Mouse (Mus musculus) erythroblast, embryonic 14.5 days (primary cell): Measurements from ENCODE around the gene Palm3. TPM values are rescaled to one million over a fixed set of nuclear protein-coding genes. Genes with fewer than 3 reads are reported as not detected.

Source experiments
- H3K27me3 ChIP-seq: 2 replicates; pipeline ENCODE4 v1.6.1; 2012; ENCODE audit warnings: inconsistent platforms; ENCODE audit not compliant: control insufficient read depth
- H3K36me3 ChIP-seq: 2 replicates; pipeline ENCODE4 v1.6.1; 2012; ENCODE audit warnings: mild to moderate bottlenecking, inconsistent platforms; ENCODE audit not compliant: control insufficient read depth
- H3K4me1 ChIP-seq: 2 replicates; pipeline ENCODE4 v1.6.1; 2012; ENCODE audit warnings: inconsistent platforms; ENCODE audit not compliant: control insufficient read depth
- H3K4me3 ChIP-seq: replicated peaks from 2 replicates; pipeline ENCODE3; 2012; ENCODE audit warnings: moderate library complexity, mild to moderate bottlenecking, inconsistent platforms
- H3K9me3 ChIP-seq: 2 replicates; pipeline ENCODE4 v1.6.1; 2012; ENCODE audit warnings: low read length, inconsistent platforms, mixed read lengths; ENCODE audit not compliant: control insufficient read depth
- GATA1 ChIP-seq: IDR thresholded peaks from 2 replicates; pipeline ENCODE4 v1.6.1; 2012; ENCODE audit warnings: low read length, inconsistent platforms, mixed read lengths
- TAL1 ChIP-seq: IDR thresholded peaks from 3 replicates; pipeline ENCODE4 v1.6.1; 2012; ENCODE audit warnings: low read length, inconsistent platforms, mixed read lengths
- polyA plus RNA-seq: library from polyadenylated mRNA; stranded (reverse); fragments of >175 nt; gene quantifications from 2 replicates; pipeline ENCODE4 v1.2.3, GENCODE M21; 2012

Gene Palm3
- polyA plus RNA-seq, 1 experiment, result not detected

DNA sequence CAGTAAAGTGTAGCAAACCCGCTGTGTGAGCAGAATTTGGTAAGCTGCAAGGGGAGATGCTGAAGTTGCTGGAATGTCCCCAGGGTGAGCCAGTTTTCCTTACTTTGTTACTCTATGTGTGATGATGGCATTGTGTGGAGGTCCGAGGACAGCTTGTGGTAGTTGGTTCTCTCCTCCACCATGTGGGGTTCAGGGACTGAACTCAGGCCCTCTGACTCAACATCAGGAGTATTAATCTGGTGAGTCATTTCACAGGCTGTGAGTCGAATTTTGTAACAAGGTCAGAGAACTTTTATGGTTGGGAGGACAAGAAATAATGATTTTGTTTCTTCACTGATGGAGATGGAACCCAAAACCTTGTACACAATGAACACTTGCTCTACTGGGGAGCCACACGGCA, 11.5 kb downstream of the Palm3 start:
- no peaks in the 10 kb centered on the region for H3K4me1 ChIP-seq
- H3K9me3 ChIP-seq, result no peaks in the 10 kb centered on the region
- no peak overlapping the region for H3K4me3 ChIP-seq
- TF ChIP-seq TAL1, result no peak
- no peak for TF ChIP-seq GATA1
- H3K27me3 ChIP-seq, result peaks cover 12% of the 10 kb centered on the region
- no peaks in the 10 kb centered on the region for H3K36me3 ChIP-seq

DNA sequence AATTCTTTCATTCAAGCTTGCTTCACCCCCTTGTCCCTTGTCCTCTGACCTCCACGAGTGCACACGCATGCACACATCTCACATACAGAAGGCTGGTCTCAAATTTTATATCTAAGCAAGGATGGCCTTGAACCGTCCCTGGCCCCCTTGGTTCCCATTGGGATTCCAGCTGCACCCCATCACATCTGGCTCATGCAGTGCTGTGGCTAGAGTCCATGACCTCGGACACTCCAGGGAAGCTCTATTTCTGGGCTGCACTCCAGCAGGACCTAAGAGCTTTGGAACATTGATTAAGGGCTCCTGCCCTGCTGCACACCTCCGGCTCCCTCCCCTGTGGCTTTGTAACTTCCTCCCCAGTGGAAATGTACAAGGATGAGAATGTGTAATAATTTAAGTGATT, 16.7 kb downstream of the Palm3 start:
- Histone ChIP-seq H3K36me3 (no peaks in the 10 kb centered on the region), H3K27me3 (peaks cover 20% of the 10 kb centered on the region), H3K4me3 (no peak overlapping the region), H3K4me1 (peaks cover 4% of the 10 kb centered on the region), H3K9me3 (no peaks in the 10 kb centered on the region)
- TF ChIP-seq TAL1, result no peak
- no peak for TF ChIP-seq GATA1

DNA sequence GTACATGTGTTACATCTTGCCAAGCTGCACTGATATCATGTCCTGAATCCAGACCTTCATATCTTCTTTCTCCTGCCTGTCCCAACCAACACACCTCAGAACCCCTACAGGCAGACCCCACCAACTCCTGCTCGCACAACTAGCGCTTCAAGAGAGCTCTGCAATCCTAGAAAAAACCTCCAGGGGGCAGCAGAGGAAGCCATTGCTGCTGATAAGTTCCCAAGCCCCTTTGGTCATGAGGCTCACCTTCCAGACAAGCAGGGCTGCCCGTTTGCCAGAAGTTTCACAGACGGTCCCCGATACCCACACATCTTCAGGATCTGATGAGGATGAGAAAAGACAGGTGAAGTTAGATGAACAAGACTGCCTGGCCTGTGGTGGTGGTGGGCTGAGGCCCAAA, 17.8 kb downstream of the Palm3 start:
- peaks cover 30% of the 10 kb centered on the region for H3K27me3 ChIP-seq
- no peaks in the 10 kb centered on the region for H3K36me3 ChIP-seq

DNA sequence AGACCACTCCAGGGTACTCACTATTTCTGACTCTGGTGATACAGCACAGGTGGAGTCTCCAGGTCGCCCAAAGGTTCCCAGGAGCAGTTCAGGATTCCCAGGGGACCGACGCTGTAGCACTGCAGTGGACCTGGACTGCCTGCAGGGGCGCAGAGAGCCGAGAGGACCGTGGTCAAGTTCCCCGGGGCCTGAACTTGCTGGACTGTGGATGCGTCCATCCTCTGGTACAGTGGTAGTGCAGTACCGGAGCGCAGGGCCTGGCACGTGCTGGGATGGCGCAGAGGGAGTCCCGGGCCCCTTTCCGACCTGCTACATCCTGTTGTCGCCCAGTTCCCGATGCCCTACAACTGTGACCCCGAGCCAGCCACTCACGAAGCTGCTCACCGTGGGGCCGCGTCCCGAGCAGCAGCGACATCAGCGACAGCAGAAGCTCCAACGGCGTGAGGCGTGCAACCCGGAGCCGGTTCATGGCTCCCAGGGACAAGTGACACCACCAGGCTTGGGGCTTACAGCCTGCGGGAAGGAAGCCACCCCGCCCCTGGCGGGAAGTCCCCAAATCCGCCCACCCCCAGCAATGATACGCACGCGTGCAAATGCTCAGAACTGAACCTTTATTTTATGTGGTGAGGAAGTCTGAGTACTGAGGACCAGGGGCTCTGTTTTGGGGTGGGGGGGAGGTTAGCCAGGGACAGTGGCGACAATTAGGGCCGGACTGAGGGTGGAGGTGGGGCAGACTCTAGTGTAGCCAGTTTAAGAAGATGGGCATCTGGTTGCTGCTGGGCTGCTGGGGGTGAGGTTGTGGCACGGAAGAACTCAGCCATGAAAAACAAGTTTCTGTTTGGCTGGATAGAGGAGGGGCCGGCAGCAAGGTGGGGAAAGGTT, 21.0 kb downstream of the Palm3 start, which contains the start of gene Il27ra:
TSS of gene Il27ra (minus strand) at position 524 of the 882 bp plus-strand sequence.
- Histone ChIP-seq H3K9me3 (peaks cover 3% of the 10 kb centered on the region; the same call in 1 of the 2 replicates), H3K4me1 (peaks cover 4% of the 10 kb centered on the region), H3K4me3 (peak within 1 kb of the TSS; percentile 38), H3K36me3 (no peaks in the 10 kb centered on the region), H3K27me3 (peaks cover 49% of the 10 kb centered on the region)
- TF ChIP-seq TAL1, result no peak
- TF ChIP-seq GATA1, result no peak

More for the DNA sequence above, 17.8 kb downstream of the Palm3 start:
- Histone ChIP-seq H3K4me1 (peaks cover 4% of the 10 kb centered on the region), H3K9me3 (no peaks in the 10 kb centered on the region), H3K4me3 (no peak overlapping the region)
- TF ChIP-seq TAL1 (no peak), GATA1 (no peak)

DNA sequence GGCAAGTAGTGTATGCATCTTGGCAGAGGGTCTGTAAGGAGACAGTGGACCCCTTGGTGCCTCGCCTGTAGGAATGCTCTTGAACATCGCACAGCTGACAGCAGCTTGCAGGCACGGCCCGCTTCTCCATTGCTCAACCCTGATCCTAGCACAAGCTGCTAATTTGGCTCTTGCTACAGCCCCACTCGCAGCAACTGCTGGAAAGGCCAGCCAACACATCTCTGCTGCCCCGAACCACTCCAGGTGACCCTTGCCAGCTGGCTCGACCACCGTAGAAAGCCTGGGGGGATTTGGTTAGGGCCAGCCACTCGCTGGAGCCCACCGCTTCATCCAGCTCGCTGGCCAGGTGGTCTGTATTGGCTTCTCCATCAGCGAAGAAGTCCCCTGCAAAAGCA, 21.7 kb downstream of the Palm3 start:
- Histone ChIP-seq H3K9me3 (peaks cover 3% of the 10 kb centered on the region; the same call in 1 of the 2 replicates), H3K4me1 (peaks cover 4% of the 10 kb centered on the region), H3K27me3 (peaks cover 49% of the 10 kb centered on the region), H3K4me3 (no peak overlapping the region), H3K36me3 (no peaks in the 10 kb centered on the region)
- no peak for TF ChIP-seq TAL1
- TF ChIP-seq GATA1, result no peak

DNA sequence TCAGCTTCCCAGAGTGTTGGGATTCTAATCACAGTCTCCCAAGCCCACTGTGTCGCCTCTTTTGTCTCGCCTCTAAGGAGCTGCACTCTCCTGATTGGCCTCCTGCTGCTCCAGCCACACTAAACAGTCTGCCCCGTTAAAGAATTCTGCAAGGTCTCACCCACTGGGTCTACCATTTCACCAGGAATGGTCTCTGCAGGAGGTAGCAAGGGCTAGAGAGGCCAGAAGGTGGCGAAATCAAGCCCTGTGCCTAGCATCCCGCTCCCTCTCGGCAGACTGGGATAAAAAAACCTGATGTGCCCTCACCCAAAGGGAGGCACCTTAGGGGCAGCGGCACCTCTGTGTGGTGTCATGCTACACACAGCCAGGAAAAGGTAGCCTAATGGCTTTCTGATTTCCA, 22.8 kb downstream of the Palm3 start:
- peaks cover 3% of the 10 kb centered on the region; the same call in 1 of the 2 replicates for H3K9me3 ChIP-seq
- no peaks in the 10 kb centered on the region for H3K36me3 ChIP-seq
- H3K27me3 ChIP-seq, result peaks cover 49% of the 10 kb centered on the region
- H3K4me3 ChIP-seq, result no peak overlapping the region
- H3K4me1 ChIP-seq, result peaks cover 4% of the 10 kb centered on the region
- TF ChIP-seq GATA1 (no peak), TAL1 (no peak)

DNA sequence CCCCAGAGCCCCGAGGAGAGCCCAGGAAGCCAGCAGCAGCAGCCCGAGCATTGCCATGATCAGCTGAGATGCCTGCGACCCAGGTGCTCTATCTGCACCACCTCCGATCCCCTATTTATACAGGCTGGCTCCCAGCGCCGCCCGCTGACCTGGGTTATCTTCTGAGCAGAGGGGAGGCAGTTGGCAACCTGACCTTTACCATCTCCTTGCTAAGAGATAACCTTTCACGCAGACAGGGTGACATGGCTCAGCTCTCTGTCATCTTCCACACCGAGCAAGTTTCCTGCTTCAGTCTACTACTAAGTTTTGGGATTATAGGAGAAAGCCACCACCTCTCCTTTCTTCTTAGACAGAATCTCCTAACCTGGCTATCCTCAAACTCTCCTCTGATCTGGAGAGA, 23.6 kb downstream of the Palm3 start, which contains the start of gene Rln3:
TSS of gene Rln3 (minus strand) at position 101 of the 400 bp plus-strand sequence.
- Histone ChIP-seq H3K36me3 (no peaks in the 10 kb centered on the region), H3K9me3 (peaks cover 3% of the 10 kb centered on the region; the same call in 1 of the 2 replicates), H3K27me3 (peaks cover 49% of the 10 kb centered on the region), H3K4me3 (no peak within 1 kb of the TSS), H3K4me1 (peaks cover 4% of the 10 kb centered on the region)
- TF ChIP-seq TAL1 (no peak), GATA1 (peak; percentile 48; the same call in 1 of the 2 replicates)

DNA sequence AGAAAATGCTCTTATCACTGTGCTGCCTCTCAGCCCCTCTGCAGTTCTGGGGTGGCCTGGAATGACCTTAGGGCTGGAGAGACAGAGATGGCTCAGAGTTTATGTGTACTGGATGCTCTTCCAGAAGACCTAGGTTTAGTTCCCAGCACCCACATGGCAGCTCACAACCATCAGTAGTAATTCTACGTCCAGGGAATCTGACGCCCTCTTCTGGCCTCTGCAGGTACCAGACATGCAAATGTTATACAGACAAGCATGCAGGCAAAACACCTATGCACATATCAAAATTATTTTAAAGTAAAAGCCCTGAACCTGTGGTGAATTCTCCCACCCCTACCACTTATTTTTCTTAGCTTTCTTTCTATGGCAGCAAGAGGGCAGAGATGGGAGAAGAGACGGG, 25.2 kb downstream of the Palm3 start:
- Histone ChIP-seq H3K4me3 (no peak overlapping the region), H3K27me3 (peaks cover 47% of the 10 kb centered on the region), H3K9me3 (peaks cover 3% of the 10 kb centered on the region; the same call in 1 of the 2 replicates), H3K4me1 (peaks cover 4% of the 10 kb centered on the region), H3K36me3 (no peaks in the 10 kb centered on the region)
- TF ChIP-seq GATA1 (no peak), TAL1 (no peak)

DNA sequence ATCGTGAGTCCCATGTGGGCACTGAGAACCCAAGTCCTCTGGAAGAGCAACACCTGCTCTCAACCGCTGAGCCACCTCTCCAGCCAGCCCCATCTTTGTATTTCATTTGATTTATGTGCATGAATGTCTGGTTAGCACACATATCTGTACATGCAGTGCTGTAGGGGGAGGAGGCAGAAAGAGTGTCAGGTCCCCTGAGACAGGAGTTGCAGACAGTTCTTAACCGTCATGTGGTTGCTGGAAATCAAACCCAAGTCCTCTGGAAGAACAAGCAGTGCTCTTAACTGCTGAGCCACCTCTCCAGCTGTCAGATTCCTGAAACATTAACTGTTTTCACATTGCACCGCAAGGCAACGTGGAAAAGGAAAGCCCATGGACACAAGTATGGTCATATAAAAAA, 26.9 kb downstream of the Palm3 start:
- Histone ChIP-seq H3K27me3 (peaks cover 31% of the 10 kb centered on the region), H3K36me3 (no peaks in the 10 kb centered on the region), H3K9me3 (peaks cover 3% of the 10 kb centered on the region; the same call in 1 of the 2 replicates), H3K4me1 (peaks cover 2% of the 10 kb centered on the region; the same call in 1 of the 2 replicates), H3K4me3 (no peak overlapping the region)
- TF ChIP-seq TAL1 (no peak), GATA1 (no peak)
